7 mouse cellular contexts compared by ENCODE assay signal in the genomic region with DNA sequence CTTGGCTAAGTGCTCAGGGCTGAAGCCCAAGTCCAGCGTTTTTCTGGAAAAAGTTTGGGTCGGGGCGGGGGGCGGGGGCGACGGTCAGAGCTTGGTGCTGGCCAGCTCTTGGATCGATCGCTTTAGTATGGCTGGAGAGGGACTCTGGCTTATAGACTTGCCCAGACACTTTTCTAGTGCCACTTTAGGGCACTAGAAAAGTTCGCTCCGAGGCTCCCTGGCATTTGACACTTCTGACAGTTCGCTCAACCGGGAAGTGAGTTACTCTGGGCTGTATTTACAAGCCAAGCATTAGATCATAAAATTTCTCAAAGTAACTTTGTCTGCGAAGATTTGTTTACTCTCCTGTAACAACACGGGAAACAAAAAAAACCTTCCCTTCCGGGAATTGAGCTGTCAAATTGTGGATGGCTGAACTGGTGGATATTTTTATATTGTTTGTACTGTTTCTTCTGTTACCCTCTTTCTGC. TPM values are rescaled to one million over a fixed set of nuclear protein-coding genes. Genes with fewer than 3 reads are reported as not detected.
A peak's percentile ranks its signal among the peaks of the same experiment; 100 is the strongest.
DNase-seq lines count a peak whose midpoint lies in the region; ATAC-seq and TF ChIP-seq lines count a peak whose summit lies in the region.

No protein-coding gene starts in this region.

- in situ Hi-C loops in Patski (cut with MboI; ENCODE audit: low pct_unique_long_range_greater_than_20kb), result no loop called here

- POLR2A ChIA-PET in Patski (lab: Charles Lee), result interaction anchor here (0.6 to 1.4 kb wide), 4 partner anchors 12 to 39 kb away, joined by 3 to 4 read pairs (median 3); no protein-coding TSS in a partner anchor

- WGBS in embryonic facial prominence, embryonic 14.5 days, result 6% methylated on average over 14 of the region's 15 CpGs
- 20% methylated on average over 15 of the region's 15 CpGs for WGBS in hindbrain, embryonic 14.5 days
- WGBS in liver, embryonic 16.5 days (ENCODE audit: insufficient replicate concordance), result 4% methylated on average over 15 of the region's 15 CpGs
- WGBS in small intestine, adult 2 months, result 2% methylated on average over 15 of the region's 15 CpGs

- no peak for TF ChIP-seq CTCF in Patski (IDR thresholded peaks at IDR 0.05)
- TF ChIP-seq CTCF in small intestine, adult 2 months (IDR thresholded peaks at IDR 0.05; ENCODE audit: extremely low read depth, insufficient read length, insufficient replicate concordance, low read depth, low read length), result no peak

- peaks cover 10% of the 10 kb centered on the region for H3K4me1 ChIP-seq in embryonic facial prominence, embryonic 14.5 days (ENCODE audit: control insufficient read depth, insufficient read depth, low read length)
- H3K4me1 ChIP-seq in hindbrain, embryonic 14.5 days (replicated peaks; ENCODE audit: control insufficient read depth, insufficient read depth, low read length), result 0 out of 2 replicates have a peak, but pooled peaks cover 9% of the 10 kb centered on the region
- H3K4me1 ChIP-seq in liver, embryonic 16.5 days (ENCODE audit: control insufficient read depth, low read depth, low read length), result no peaks in the 10 kb centered on the region; the same call in 1 of the 2 replicates
- peaks cover 16% of the 10 kb centered on the region for H3K4me1 ChIP-seq in small intestine, adult 2 months (ENCODE audit: control insufficient read depth, insufficient read depth, insufficient read length, low read length)

- peak overlapping the region; percentile 49 for H3K4me3 ChIP-seq in embryonic facial prominence, embryonic 14.5 days (ENCODE audit: low read depth, low read length)
- peak overlapping the region; percentile 30 for H3K4me3 ChIP-seq in hindbrain, embryonic 14.5 days (replicated peaks; ENCODE audit: low read length)
- H3K4me3 ChIP-seq in liver, embryonic 16.5 days (ENCODE audit: low read depth, low read length), result peak overlapping the region; percentile 58
- H3K4me3 ChIP-seq in small intestine, adult 2 months (ENCODE audit: low read depth, low read length), result peak overlapping the region; percentile 73

- peak overlapping the region; percentile 93 for H3K4me2 ChIP-seq in embryonic facial prominence, embryonic 14.5 days (ENCODE audit: low read depth, low read length)
- peak overlapping the region; percentile 71 for H3K4me2 ChIP-seq in hindbrain, embryonic 14.5 days (replicated peaks)
- peak overlapping the region; percentile 72 for H3K4me2 ChIP-seq in liver, embryonic 16.5 days (ENCODE audit: low read depth, low read length)

- no peak for TF ChIP-seq POLR2A in small intestine, adult 2 months (IDR thresholded peaks at IDR 0.05; ENCODE audit: low read depth, low read length)

- H3K9ac ChIP-seq in embryonic facial prominence, embryonic 14.5 days (ENCODE audit: low read depth, low read length), result peak overlapping the region; percentile 67
- H3K9ac ChIP-seq in hindbrain, embryonic 14.5 days, result 0 out of 2 replicates have a peak overlapping the region, but pooled peaks have one; percentile 7
- H3K9ac ChIP-seq in liver, embryonic 16.5 days (ENCODE audit: low read depth, low read length), result peak overlapping the region; percentile 50

- H3K9me3 ChIP-seq in embryonic facial prominence, embryonic 14.5 days (ENCODE audit: control insufficient read depth, low read length), result no peaks in the 10 kb centered on the region
- no peaks in the 10 kb centered on the region for H3K9me3 ChIP-seq in hindbrain, embryonic 14.5 days (ENCODE audit: control insufficient read depth, low read length)
- H3K9me3 ChIP-seq in liver, embryonic 16.5 days (replicated peaks; ENCODE audit: control insufficient read depth, low read length), result no peaks in the 10 kb centered on the region

- no peak for DNase-seq in Patski (ENCODE audit: low read depth, low spot score)
- DNase-seq in embryonic facial prominence, embryonic 14.5 days (ENCODE audit: low spot score), result peak; percentile 11
- no peak for DNase-seq in hindbrain, embryonic 14.5 days (ENCODE audit: low spot score)
- no peak for DNase-seq in layer of hippocampus, postnatal 36 days
- DNase-seq in embryo, embryonic 11 days, result no peak

- H3K27ac ChIP-seq in embryonic facial prominence, embryonic 14.5 days (replicated peaks; ENCODE audit: low read depth, low read length), result no peak overlapping the region
- no peak overlapping the region for H3K27ac ChIP-seq in hindbrain, embryonic 14.5 days
- H3K27ac ChIP-seq in liver, embryonic 16.5 days (ENCODE audit: low read length), result 0 out of 2 replicates have a peak overlapping the region, but pooled peaks have one; percentile 30
- peak overlapping the region; percentile 76 for H3K27ac ChIP-seq in small intestine, adult 2 months (ENCODE audit: insufficient read depth, low read depth, low read length)

- no peaks in the 10 kb centered on the region for H3K27me3 ChIP-seq in Patski
- H3K27me3 ChIP-seq in embryonic facial prominence, embryonic 14.5 days (replicated peaks; ENCODE audit: control insufficient read depth, insufficient read depth, low read length), result no peaks in the 10 kb centered on the region
- no peaks in the 10 kb centered on the region for H3K27me3 ChIP-seq in hindbrain, embryonic 14.5 days (ENCODE audit: control insufficient read depth, insufficient read depth, low read length)
- H3K27me3 ChIP-seq in liver, embryonic 16.5 days (ENCODE audit: control insufficient read depth, insufficient read depth, low read depth, low read length), result no peaks in the 10 kb centered on the region
- H3K27me3 ChIP-seq in small intestine, adult 2 months (ENCODE audit: control insufficient read depth, insufficient read depth, low read length), result no peaks in the 10 kb centered on the region

- ATAC-seq in Patski, result peak; percentile 26
- ATAC-seq in embryonic facial prominence, embryonic 14.5 days (ENCODE audit: low read depth), result 0 out of 2 replicates have a peak, but pooled peaks have one; percentile 9
- ATAC-seq in hindbrain, embryonic 14.5 days (ENCODE audit: low FRiP score), result peak; percentile 16; the same call in 1 of the 2 replicates
- peak; percentile 23; the same call in 1 of the 2 replicates for ATAC-seq in liver, embryonic 16.5 days (ENCODE audit: low read depth)

- H3K36me3 ChIP-seq in embryonic facial prominence, embryonic 14.5 days (ENCODE audit: control insufficient read depth, insufficient read depth, low read length), result no peaks in the 10 kb centered on the region
- H3K36me3 ChIP-seq in hindbrain, embryonic 14.5 days (replicated peaks; ENCODE audit: control insufficient read depth, insufficient read depth), result no peaks in the 10 kb centered on the region
- H3K36me3 ChIP-seq in liver, embryonic 16.5 days (ENCODE audit: control insufficient read depth, insufficient read depth), result no peaks in the 10 kb centered on the region
- H3K36me3 ChIP-seq in small intestine, adult 2 months (ENCODE audit: control insufficient read depth, insufficient read depth, low read length), result no peaks in the 10 kb centered on the region

- CTCF ChIA-PET in Patski (lab: Charles Lee), result interaction anchor here (0.9 to 1.5 kb wide), 5 partner anchors 12 to 191 kb away, joined by 3 read pairs; no protein-coding TSS in a partner anchor

RNA-seq across cellular contexts. Expression of a gene that starts 0.4 kb away (rescaled TPM):
- 21.0 TPM for polyA plus RNA-seq in Patski (2021)
- 5.5 and 5.6 TPM in 2 replicates for polyA plus RNA-seq in embryonic facial prominence, embryonic 14.5 days (2014; fragmentation: Nextera tagmentation; extraction: Ambion mirVana)
- polyA plus RNA-seq in hindbrain, embryonic 14.5 days (2014; fragmentation: Nextera tagmentation; extraction: Ambion mirVana), result 1.3 and 1.5 TPM in 2 replicates
- polyA plus RNA-seq in liver, embryonic 16.5 days (2015; fragmentation: Nextera tagmentation; extraction: Ambion mirVana), result 6.7 and 6.9 TPM in 2 replicates
- polyA plus RNA-seq in small intestine, adult 2 months (2012; rRNA removed), result 1.1 and 2.3 TPM in 2 replicates
- 1 to 10 TPM; 1.6 to 3.5 TPM for total RNA-seq in layer of hippocampus, postnatal 36 days (2021)

RNA-seq across cellular contexts. Expression of a gene that starts 35.5 kb away (rescaled TPM):
- 787 TPM for polyA plus RNA-seq in Patski (2021)
- 413 and 423 TPM in 2 replicates for polyA plus RNA-seq in embryonic facial prominence, embryonic 14.5 days (2014; fragmentation: Nextera tagmentation; extraction: Ambion mirVana)
- polyA plus RNA-seq in hindbrain, embryonic 14.5 days (2014; fragmentation: Nextera tagmentation; extraction: Ambion mirVana), result 19.5 and 22.2 TPM in 2 replicates
- 18.4 and 28.0 TPM in 2 replicates for polyA plus RNA-seq in liver, embryonic 16.5 days (2015; fragmentation: Nextera tagmentation; extraction: Ambion mirVana)
- polyA plus RNA-seq in small intestine, adult 2 months (2012; rRNA removed), result 432 and 487 TPM in 2 replicates
- total RNA-seq in layer of hippocampus, postnatal 36 days (2021), result 10 to 100 TPM; 13.7 to 16.7 TPM

Comparison
In these comparisons a context has a peak if more than half of its experiments do, and no peak if none do; other contexts are left out.
1. H3K27ac ChIP-seq: peak in liver, embryonic 16.5 days (single experiment) and small intestine, adult 2 months (single experiment); none in embryonic facial prominence, embryonic 14.5 days (single experiment) and hindbrain, embryonic 14.5 days (single experiment).
2. H3K9ac ChIP-seq: peak in every context shown above with its lines; median percentile 67 in embryonic facial prominence, embryonic 14.5 days; 50 in liver, embryonic 16.5 days; 7 in hindbrain, embryonic 14.5 days.
3. RNA of a gene that starts 35.5 kb away (polyA plus RNA-seq): 787 TPM in Patski (single experiment), 432 to 487 TPM in small intestine, adult 2 months and 413 to 423 TPM in embryonic facial prominence, embryonic 14.5 days; 18.4 to 28.0 TPM in liver, embryonic 16.5 days and 19.5 to 22.2 TPM in hindbrain, embryonic 14.5 days; every median in the first group is over 10 times any median in the second.
4. Peak in every context shown above with its lines, with median percentiles within 50 percentile points of each other: ATAC-seq, H3K4me2 ChIP-seq and H3K4me3 ChIP-seq.